Mouse (Mus musculus): ENCODE measurements around the gene Basp1. TPM values are rescaled to one million over a fixed set of nuclear protein-coding genes. Genes with fewer than 3 reads are reported as not detected.

The Basp1 gene
- polyA plus RNA-seq, 1 experiment, result 13.9 TPM

DNA sequence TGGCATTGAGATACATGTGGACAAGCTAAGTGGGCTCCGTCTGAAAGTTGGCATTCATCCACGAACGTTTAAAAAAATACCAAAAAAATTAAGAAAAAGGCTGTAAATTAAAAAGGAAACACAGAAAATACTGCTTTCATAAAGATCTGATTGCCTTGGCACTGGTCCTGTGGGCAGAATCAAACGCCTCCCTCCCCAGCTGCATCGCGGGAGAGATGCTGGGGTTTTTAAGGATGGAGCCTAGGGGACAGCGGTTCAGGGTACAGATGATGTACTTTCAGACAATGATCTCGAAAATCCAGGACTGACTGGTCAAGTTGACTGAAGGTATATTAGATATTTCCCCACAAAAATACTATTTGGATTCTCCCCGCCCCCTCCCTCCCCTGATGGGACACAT, 49.9 kb downstream of the Basp1 start:
- 94% methylated on average over 9 of the region's 9 CpGs for WGBS
- no peak for DNase-seq

GRCm38 (mm10) chr15:25360825-25361224, 52.7 kb downstream of the Basp1 start:
- WGBS, result 90% methylated on average over 5 of the region's 5 CpGs
- TF ChIP-seq CTCF (IDR thresholded peaks at IDR 0.05; ENCODE audit: borderline replicate concordance, control insufficient read depth, extremely low read depth, insufficient read depth, low read length, poor library complexity) (no peak), POLR2A (IDR thresholded peaks at IDR 0.05; ENCODE audit: control insufficient read depth, extremely low read depth, insufficient read depth, low read length, poor library complexity) (no peak)
- Histone ChIP-seq H3K27ac (ENCODE audit: control insufficient read depth, insufficient read depth, low read length) (no peak overlapping the region), H3K4me3 (ENCODE audit: control insufficient read depth, insufficient read depth, low read length) (no peak overlapping the region), H3K27me3 (ENCODE audit: control insufficient read depth, insufficient read depth, low read length) (no peaks in the 10 kb centered on the region; the same call in none of the 2 replicates), H3K36me3 (ENCODE audit: control insufficient read depth, insufficient read depth, low read length) (no peaks in the 10 kb centered on the region), H3K4me1 (replicated peaks; ENCODE audit: control insufficient read depth, insufficient read depth, low read length) (no peaks in the 10 kb centered on the region; the same call in 1 of the 2 replicates)
- no peak for DNase-seq

More for the DNA sequence above, 49.9 kb downstream of the Basp1 start:
- Histone ChIP-seq H3K27ac (ENCODE audit: control insufficient read depth, insufficient read depth, low read length) (no peak overlapping the region), H3K36me3 (ENCODE audit: control insufficient read depth, insufficient read depth, low read length) (no peaks in the 10 kb centered on the region), H3K4me3 (ENCODE audit: control insufficient read depth, insufficient read depth, low read length) (no peak overlapping the region), H3K27me3 (ENCODE audit: control insufficient read depth, insufficient read depth, low read length) (no peaks in the 10 kb centered on the region; the same call in none of the 2 replicates), H3K4me1 (replicated peaks; ENCODE audit: control insufficient read depth, insufficient read depth, low read length) (no peaks in the 10 kb centered on the region; the same call in 1 of the 2 replicates)
- TF ChIP-seq POLR2A (IDR thresholded peaks at IDR 0.05; ENCODE audit: control insufficient read depth, extremely low read depth, insufficient read depth, low read length, poor library complexity), result no peak
- no peak for TF ChIP-seq CTCF (IDR thresholded peaks at IDR 0.05; ENCODE audit: borderline replicate concordance, control insufficient read depth, extremely low read depth, insufficient read depth, low read length, poor library complexity)

DNA sequence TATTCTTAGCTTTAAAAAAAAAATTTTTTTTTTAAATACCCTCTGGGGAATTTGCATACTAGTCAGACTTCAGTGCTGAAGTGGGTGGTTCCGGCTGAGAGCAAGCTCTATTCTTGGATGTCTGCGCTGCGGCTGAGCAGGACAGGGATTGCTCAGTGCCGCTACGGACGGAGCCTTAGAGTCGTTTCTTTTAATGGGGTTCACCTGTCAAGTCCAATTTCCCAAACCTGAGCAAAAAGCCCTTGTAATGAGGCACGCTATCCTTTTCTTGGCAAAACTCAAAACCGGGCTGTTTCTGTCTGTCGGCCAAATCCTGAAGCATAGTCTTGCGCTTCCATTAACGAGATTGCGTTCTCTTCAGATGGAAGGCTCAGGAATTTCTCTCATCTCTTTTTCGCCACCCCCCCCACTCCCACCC, 54.9 kb downstream of the Basp1 start:
- TF ChIP-seq POLR2A (IDR thresholded peaks at IDR 0.05; ENCODE audit: control insufficient read depth, extremely low read depth, insufficient read depth, low read length, poor library complexity) (no peak), CTCF (IDR thresholded peaks at IDR 0.05; ENCODE audit: borderline replicate concordance, control insufficient read depth, extremely low read depth, insufficient read depth, low read length, poor library complexity) (no peak)
- WGBS, result 83% methylated on average over 14 of the region's 14 CpGs
- DNase-seq, result no peak
- Histone ChIP-seq H3K27me3 (ENCODE audit: control insufficient read depth, insufficient read depth, low read length) (no peaks in the 10 kb centered on the region), H3K4me1 (replicated peaks; ENCODE audit: control insufficient read depth, insufficient read depth, low read length) (peaks cover 3% of the 10 kb centered on the region), H3K36me3 (ENCODE audit: control insufficient read depth, insufficient read depth, low read length) (no peaks in the 10 kb centered on the region), H3K4me3 (ENCODE audit: control insufficient read depth, insufficient read depth, low read length) (no peak overlapping the region), H3K27ac (ENCODE audit: control insufficient read depth, insufficient read depth, low read length) (no peak overlapping the region)

DNA sequence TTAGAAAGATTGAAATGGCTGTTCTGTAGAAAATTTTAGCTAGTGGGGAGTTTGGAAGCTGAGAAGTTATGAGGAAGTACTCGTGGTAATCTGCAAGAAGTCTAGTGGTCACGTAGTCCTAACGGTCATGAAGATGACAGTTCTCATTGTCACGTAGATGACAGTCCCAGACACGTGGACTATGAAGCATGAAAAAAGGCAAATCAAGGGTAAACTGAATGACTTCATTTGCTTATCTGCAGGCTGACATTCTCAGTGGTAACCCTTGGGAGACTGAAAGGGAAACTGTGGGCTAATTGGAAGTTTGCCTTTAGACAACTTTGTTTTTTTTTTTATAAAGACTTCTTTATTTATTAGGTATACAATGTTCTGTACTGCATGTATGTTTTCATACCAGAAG, 58.2 kb downstream of the Basp1 start:
- Histone ChIP-seq H3K4me3 (ENCODE audit: control insufficient read depth, insufficient read depth, low read length) (no peak overlapping the region), H3K27me3 (ENCODE audit: control insufficient read depth, insufficient read depth, low read length) (no peaks in the 10 kb centered on the region), H3K4me1 (replicated peaks; ENCODE audit: control insufficient read depth, insufficient read depth, low read length) (peaks cover 3% of the 10 kb centered on the region), H3K36me3 (ENCODE audit: control insufficient read depth, insufficient read depth, low read length) (no peaks in the 10 kb centered on the region), H3K27ac (ENCODE audit: control insufficient read depth, insufficient read depth, low read length) (no peak overlapping the region)
- TF ChIP-seq CTCF (IDR thresholded peaks at IDR 0.05; ENCODE audit: borderline replicate concordance, control insufficient read depth, extremely low read depth, insufficient read depth, low read length, poor library complexity) (no peak), POLR2A (IDR thresholded peaks at IDR 0.05; ENCODE audit: control insufficient read depth, extremely low read depth, insufficient read depth, low read length, poor library complexity) (no peak)
- WGBS, result 23% methylated on average over 5 of the region's 5 CpGs
- DNase-seq, result no peak

DNA sequence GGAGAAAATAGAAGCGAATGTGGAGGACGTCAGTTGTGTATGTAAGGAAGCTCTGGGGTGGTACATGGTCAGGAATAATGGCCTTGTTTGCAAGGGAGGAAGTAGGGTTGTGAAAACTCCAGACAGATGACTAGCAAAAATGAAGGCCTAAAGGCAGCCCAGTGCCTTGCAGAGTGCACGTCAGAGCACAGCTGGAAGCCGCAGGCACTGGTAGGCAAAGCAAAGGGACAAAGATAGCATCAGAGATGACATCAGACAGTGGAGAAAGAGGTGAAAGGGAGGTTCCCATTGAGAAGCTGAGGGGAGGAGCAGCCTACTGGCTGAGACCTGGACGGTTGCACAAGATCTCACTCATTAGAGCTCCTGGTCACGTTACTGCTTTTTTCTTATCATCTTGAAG, 58.8 kb downstream of the Basp1 start:
- Histone ChIP-seq H3K4me1 (replicated peaks; ENCODE audit: control insufficient read depth, insufficient read depth, low read length) (peaks cover 3% of the 10 kb centered on the region), H3K27me3 (ENCODE audit: control insufficient read depth, insufficient read depth, low read length) (no peaks in the 10 kb centered on the region), H3K4me3 (ENCODE audit: control insufficient read depth, insufficient read depth, low read length) (no peak overlapping the region), H3K36me3 (ENCODE audit: control insufficient read depth, insufficient read depth, low read length) (no peaks in the 10 kb centered on the region), H3K27ac (ENCODE audit: control insufficient read depth, insufficient read depth, low read length) (no peak overlapping the region)
- no peak for TF ChIP-seq CTCF (IDR thresholded peaks at IDR 0.05; ENCODE audit: borderline replicate concordance, control insufficient read depth, extremely low read depth, insufficient read depth, low read length, poor library complexity)
- no peak for TF ChIP-seq POLR2A (IDR thresholded peaks at IDR 0.05; ENCODE audit: control insufficient read depth, extremely low read depth, insufficient read depth, low read length, poor library complexity)
- WGBS, result 23% methylated on average over 6 of the region's 6 CpGs
- DNase-seq, result no peak

GRCm38 (mm10) chr15:25353498-25353897, 60.1 kb downstream of the Basp1 start:
- DNase-seq, result no peak
- no peaks in the 10 kb centered on the region for H3K27me3 ChIP-seq (ENCODE audit: control insufficient read depth, insufficient read depth, low read length)
- H3K36me3 ChIP-seq (ENCODE audit: control insufficient read depth, insufficient read depth, low read length), result no peaks in the 10 kb centered on the region
- no peak for TF ChIP-seq POLR2A (IDR thresholded peaks at IDR 0.05; ENCODE audit: control insufficient read depth, extremely low read depth, insufficient read depth, low read length, poor library complexity)
- TF ChIP-seq CTCF (IDR thresholded peaks at IDR 0.05; ENCODE audit: borderline replicate concordance, control insufficient read depth, extremely low read depth, insufficient read depth, low read length, poor library complexity), result no peak
- H3K4me3 ChIP-seq (ENCODE audit: control insufficient read depth, insufficient read depth, low read length), result no peak overlapping the region
- no peak overlapping the region for H3K27ac ChIP-seq (ENCODE audit: control insufficient read depth, insufficient read depth, low read length)
- peaks cover 3% of the 10 kb centered on the region for H3K4me1 ChIP-seq (replicated peaks; ENCODE audit: control insufficient read depth, insufficient read depth, low read length)
- 90% methylated on average over 6 of the region's 6 CpGs for WGBS

GRCm38 (mm10) chr15:25343263-25343662, 70.3 kb downstream of the Basp1 start:
- no peak for DNase-seq
- TF ChIP-seq CTCF (IDR thresholded peaks at IDR 0.05; ENCODE audit: borderline replicate concordance, control insufficient read depth, extremely low read depth, insufficient read depth, low read length, poor library complexity) (no peak), POLR2A (IDR thresholded peaks at IDR 0.05; ENCODE audit: control insufficient read depth, extremely low read depth, insufficient read depth, low read length, poor library complexity) (no peak)
- Histone ChIP-seq H3K4me1 (replicated peaks; ENCODE audit: control insufficient read depth, insufficient read depth, low read length) (no peaks in the 10 kb centered on the region), H3K4me3 (ENCODE audit: control insufficient read depth, insufficient read depth, low read length) (no peak overlapping the region), H3K36me3 (ENCODE audit: control insufficient read depth, insufficient read depth, low read length) (no peaks in the 10 kb centered on the region), H3K27ac (ENCODE audit: control insufficient read depth, insufficient read depth, low read length) (no peak overlapping the region), H3K27me3 (ENCODE audit: control insufficient read depth, insufficient read depth, low read length) (no peaks in the 10 kb centered on the region)
- WGBS, result 89% methylated on average over 6 of the region's 6 CpGs
